Mouse (Mus musculus) CH12.LX (cell line): Measurements from ENCODE around the gene Slc44a1. TPM values are rescaled to one million over a fixed set of nuclear protein-coding genes. Genes with fewer than 3 reads are reported as not detected.

ENCODE experiments used
- DNase-seq: peaks from one replicate; pipeline ENCODE4 v3.0.0-alpha.2; 2013; ENCODE audit errors: extremely low read depth
- H3K27ac ChIP-seq: 2 replicates; pipeline ENCODE4 v1.5.1; 2012; ENCODE audit warnings: low read depth, mild to moderate bottlenecking, control low read depth, moderate library complexity; ENCODE audit not compliant: insufficient read depth
- H3K27me3 ChIP-seq: replicated peaks from 2 replicates; pipeline ENCODE3; 2012; ENCODE audit warnings: inconsistent platforms
- H3K36me3 ChIP-seq, 2 experiments: replicated peaks in 1 of 2; 2 replicates each; pipeline versions ENCODE3 to v1.6.1; 2012; ENCODE audit warnings: inconsistent platforms in 1 of 2, low read length in 1 of 2, mild to moderate bottlenecking in 1 of 2, mixed read lengths in 1 of 2, moderate library complexity in 1 of 2; ENCODE audit not compliant: control insufficient read depth in 1 of 2, insufficient read depth in 1 of 2
- H3K4me1 ChIP-seq, 2 experiments: 2 replicates each; pipeline ENCODE4 v1.6.1; 2012; ENCODE audit warnings: inconsistent platforms in 1 of 2, moderate library complexity in 1 of 2; ENCODE audit not compliant: insufficient read depth in 2 of 2, control insufficient read depth in 1 of 2
- H3K4me2 ChIP-seq: 2 replicates; pipeline ENCODE4 v1.6.1; 2012; ENCODE audit warnings: low read depth, mild to moderate bottlenecking, control low read depth; ENCODE audit not compliant: poor library complexity, insufficient read depth, severe bottlenecking
- H3K4me3 ChIP-seq, 3 experiments: fragments of 150-350 bp in 1 of 3; sonication (generic) in 1 of 3; replicated peaks in 1 of 3; 2 replicates each; pipeline versions ENCODE3 to v1.5.1; 2011 to 2012; ENCODE audit warnings: low read depth in 2 of 3, low read length in 2 of 3, mild to moderate bottlenecking in 2 of 3, moderate library complexity in 2 of 3, control low read depth in 1 of 3, improper control_type of control experiment in 1 of 3, inconsistent platforms in 1 of 3, mixed read lengths in 1 of 3; ENCODE audit not compliant: poor library complexity in 1 of 3
- H3K79me2 ChIP-seq: replicated peaks from 2 replicates; pipeline ENCODE4 v1.6.1; 2012; ENCODE audit warnings: mild to moderate bottlenecking, moderate library complexity; ENCODE audit not compliant: control insufficient read depth, poor library complexity, insufficient read depth, severe bottlenecking; ENCODE audit errors: extremely low read depth
- H3K9ac ChIP-seq: 2 replicates; pipeline ENCODE4 v1.6.1; 2012; ENCODE audit warnings: low read depth, mild to moderate bottlenecking, control low read depth, moderate library complexity; ENCODE audit not compliant: insufficient read depth
- H3K9me3 ChIP-seq: replicated peaks from 2 replicates; pipeline ENCODE3; 2012; ENCODE audit warnings: low read length, inconsistent platforms, mixed read lengths
- BHLHE40 ChIP-seq: IDR thresholded peaks from 2 replicates; pipeline ENCODE4 v1.6.1; 2011; ENCODE audit warnings: mild to moderate bottlenecking, low read depth, low read length, improper control_type of control experiment
- CHD2 ChIP-seq: IDR thresholded peaks from 2 replicates; pipeline ENCODE4 v1.6.1; 2011; ENCODE audit warnings: low read length, improper control_type of control experiment
- CTCF ChIP-seq, 2 experiments: IDR thresholded peaks in 1 of 2; conservative IDR thresholded peaks in 1 of 2; 2 replicates each; pipeline ENCODE4 v1.5.1; 2011 to 2012; ENCODE audit warnings: low read depth in 2 of 2, low read length in 2 of 2, improper control_type of control experiment in 1 of 2, inconsistent platforms in 1 of 2, mild to moderate bottlenecking in 1 of 2, moderate library complexity in 1 of 2
- E2F4 ChIP-seq: IDR thresholded peaks from 2 replicates; pipeline ENCODE4 v1.6.1; 2011; ENCODE audit warnings: low read depth, low read length, improper control_type of control experiment; ENCODE audit not compliant: insufficient replicate concordance
- EP300 ChIP-seq: IDR thresholded peaks from 2 replicates; pipeline ENCODE4 v1.6.1; 2011; ENCODE audit warnings: low read length, improper control_type of control experiment
- ETS1 ChIP-seq: conservative IDR thresholded peaks from 2 replicates; pipeline ENCODE4 v1.6.1; 2012; ENCODE audit warnings: low read depth, mild to moderate bottlenecking, inconsistent platforms, low read length, improper control_type of control experiment, moderate library complexity
- GABPA ChIP-seq: IDR thresholded peaks from 2 replicates; pipeline ENCODE4 v1.6.1; 2012; ENCODE audit warnings: low read depth, low read length, improper control_type of control experiment, inconsistent platforms; ENCODE audit not compliant: insufficient replicate concordance
- HCFC1 ChIP-seq: IDR thresholded peaks from 2 replicates; pipeline ENCODE4 v1.6.1; 2012; ENCODE audit warnings: low read depth, mild to moderate bottlenecking, inconsistent platforms, low read length, improper control_type of control experiment
- IRF4 ChIP-seq: IDR thresholded peaks from 2 replicates; pipeline ENCODE4 v1.6.1; 2014; ENCODE audit warnings: low read depth, mild to moderate bottlenecking, inconsistent platforms, low read length, improper control_type of control experiment
- KAT2A ChIP-seq: IDR thresholded peaks from 2 replicates; pipeline ENCODE4 v1.6.1; 2012; ENCODE audit warnings: low read length, improper control_type of control experiment, inconsistent platforms; ENCODE audit not compliant: insufficient replicate concordance
- MAX ChIP-seq: IDR thresholded peaks from 2 replicates; pipeline ENCODE4 v1.6.1; 2011; ENCODE audit warnings: low read length, improper control_type of control experiment
- MAZ ChIP-seq: IDR thresholded peaks from 2 replicates; pipeline ENCODE4 v1.6.1; 2012; ENCODE audit warnings: low read depth, mild to moderate bottlenecking, inconsistent platforms, low read length, improper control_type of control experiment, moderate library complexity
- NELFE ChIP-seq: IDR thresholded peaks from 2 replicates; pipeline ENCODE4 v1.6.1; 2011; ENCODE audit warnings: low read depth, low read length, improper control_type of control experiment
- NRF1 ChIP-seq: IDR thresholded peaks from 2 replicates; pipeline ENCODE4 v1.6.1; 2014; ENCODE audit warnings: low read depth, mild to moderate bottlenecking, inconsistent platforms, low read length, improper control_type of control experiment, moderate library complexity
- PAX5 ChIP-seq: IDR thresholded peaks from 2 replicates; pipeline ENCODE4 v1.6.1; 2012; ENCODE audit warnings: low read length, inconsistent platforms, mixed read lengths
- POLR2A ChIP-seq: IDR thresholded peaks from 2 replicates; pipeline ENCODE4 v1.6.1; 2011; ENCODE audit warnings: low read depth, mild to moderate bottlenecking, improper control_type of control experiment, low read length
- RAD21 ChIP-seq: IDR thresholded peaks from 2 replicates; pipeline ENCODE4 v1.6.1; 2011; ENCODE audit warnings: low read depth, mild to moderate bottlenecking, low read length, improper control_type of control experiment, moderate library complexity
- SIN3A ChIP-seq: IDR thresholded peaks from 2 replicates; pipeline ENCODE4 v1.6.1; 2012; ENCODE audit warnings: low read length, improper control_type of control experiment, inconsistent platforms
- UBTF ChIP-seq: IDR thresholded peaks from 2 replicates; pipeline ENCODE4 v1.6.1; 2012; ENCODE audit warnings: low read depth, mild to moderate bottlenecking, inconsistent platforms, low read length, improper control_type of control experiment, moderate library complexity
- USF1 ChIP-seq: IDR thresholded peaks from 2 replicates; pipeline ENCODE4 v1.6.1; 2014; ENCODE audit warnings: low read depth, mild to moderate bottlenecking, inconsistent platforms, low read length, improper control_type of control experiment
- ZC3H11A ChIP-seq: IDR thresholded peaks from 2 replicates; pipeline ENCODE4 v1.6.1; 2012; ENCODE audit warnings: low read depth, mild to moderate bottlenecking, inconsistent platforms, low read length, improper control_type of control experiment
- ZKSCAN1 ChIP-seq: IDR thresholded peaks from 2 replicates; pipeline ENCODE4 v1.6.1; 2012; ENCODE audit warnings: low read depth, inconsistent platforms, low read length, improper control_type of control experiment, borderline replicate concordance
- ZMIZ1 ChIP-seq: IDR thresholded peaks from 2 replicates; pipeline ENCODE4 v1.6.1; 2012; ENCODE audit warnings: low read depth, mild to moderate bottlenecking, inconsistent platforms, low read length, improper control_type of control experiment
- dilution Hi-C: fragments of 300-500 bp; cut with MboI; formaldehyde crosslinking; loops from 2 replicates; pipeline ENCODE4 v1.14.3; 2020; ENCODE audit warnings: low sequenced_read_pairs; ENCODE audit not compliant: extremely low pct_unique_long_range_greater_than_20kb, extremely low pct_ligation_motif_present
- in situ Hi-C: fragments of 300-500 bp; cut with MboI; formaldehyde crosslinking; loops from 3 replicates; pipeline ENCODE4 v1.14.3; 2019; ENCODE audit warnings: low sequenced_read_pairs, low pct_ligation_motif_present, low pct_unique_long_range_greater_than_20kb, mixed read lengths
- polyA plus RNA-seq: library from polyadenylated mRNA; unstranded; fragments of >175 nt; gene quantifications from 2 replicates; pipeline ENCODE4 v1.2.1, GENCODE M21; 2012; ENCODE audit warnings: low read depth; ENCODE audit not compliant: insufficient read length
- total RNA-seq, 2 experiments: library from RNA; depleted of rRNA; stranded (reverse); fragments of 300-350 nt in 1 of 2; fragments of >200 nt in 1 of 2; gene quantifications; 2 replicates each; pipeline ENCODE4 v1.2.3; 2012 to 2014

Gene Slc44a1
- total and polyA plus RNA-seq, 3 experiments: 5.4 to 9.3 (median 6.6) TPM

GRCm38 (mm10) chr4:53437110-53437755 is 3.0 kb upstream of the Slc44a1 start:
- TF ChIP-seq ZMIZ1: no peak
- TF ChIP-seq MAX: no peak
- TF ChIP-seq NELFE: no peak
- no peak for TF ChIP-seq ZKSCAN1
- no peak for TF ChIP-seq IRF4
- TF ChIP-seq NRF1: no peak
- no peak for TF ChIP-seq CTCF (conservative IDR thresholded peaks at IDR 0.05 in 1 of 2, IDR thresholded peaks at IDR 0.05 in 1 of 2; ENCODE audit: low read depth in 2 of 2, low read length in 2 of 2)
- TF ChIP-seq ETS1: no peak
- no peak for TF ChIP-seq MAZ
- no peak for TF ChIP-seq UBTF
- TF ChIP-seq EP300: no peak
- TF ChIP-seq PAX5: no peak
- TF ChIP-seq GABPA: no peak
- no peak for TF ChIP-seq E2F4
- no peak for TF ChIP-seq ZC3H11A
- no peak for TF ChIP-seq RAD21
- TF ChIP-seq HCFC1: no peak
- no peak for TF ChIP-seq SIN3A
- TF ChIP-seq KAT2A: no peak
- H3K9ac ChIP-seq: no peak overlapping the region
- H3K79me2 ChIP-seq: no peaks in the 10 kb centered on the region
- H3K4me1 ChIP-seq: peaks cover 2 to 19% of the 10 kb centered on the region in 2 experiments; a peak in 3 of 4 replicates
- no peak overlapping the region for H3K4me3 ChIP-seq
- in situ Hi-C loops: no loop called here
- H3K36me3 ChIP-seq: no peaks in the 10 kb centered on the region
- H3K27me3 ChIP-seq: peaks cover 5% of the 10 kb centered on the region
- dilution Hi-C loops: no loop called here
- no peak for DNase-seq
- H3K9me3 ChIP-seq: no peaks in the 10 kb centered on the region
- H3K4me2 ChIP-seq: no peak overlapping the region
- H3K27ac ChIP-seq: no peak overlapping the region

- Histone ChIP-seq H3K27ac (no peak overlapping the region), H3K9ac (no peak overlapping the region), H3K4me2 (no peak overlapping the region), H3K4me3 (no peak overlapping the region), H3K4me1 (peaks cover 2 to 21% of the 10 kb centered on the region in 2 experiments; a peak in 3 of 4 replicates), H3K27me3 (peaks cover 5% of the 10 kb centered on the region), H3K36me3 (no peaks in the 10 kb centered on the region), H3K9me3 (no peaks in the 10 kb centered on the region), H3K79me2 (no peaks in the 10 kb centered on the region)
- in situ Hi-C loops (no loop called here), dilution Hi-C loops (no loop called here)
- no peak for DNase-seq
- no peak for TF ChIP-seq ZKSCAN1
- no peak for TF ChIP-seq GABPA
- TF ChIP-seq BHLHE40: no peak
- TF ChIP-seq POLR2A: no peak
- TF ChIP-seq CHD2: no peak
- no peak for TF ChIP-seq USF1
- TF ChIP-seq ETS1: no peak
These were observed 1.8 kb upstream of the Slc44a1 start for GRCm38 (mm10) chr4:53438386-53438785.
